Mouse (Mus musculus): ENCODE results near the gene Hmg20a. TPM values are rescaled to one million over a fixed set of nuclear protein-coding genes. Genes with fewer than 3 reads are reported as not detected.
A peak's percentile ranks its signal among the peaks of the same experiment; 100 is the strongest.
"Not testable (repeated sequence)": the region's sequence is repeated elsewhere in the genome, so short reads cannot be mapped to it uniquely, and the experiment has no call there.

The Hmg20a gene
- polyA plus RNA-seq, 1 experiment, result 12.2 TPM

DNA sequence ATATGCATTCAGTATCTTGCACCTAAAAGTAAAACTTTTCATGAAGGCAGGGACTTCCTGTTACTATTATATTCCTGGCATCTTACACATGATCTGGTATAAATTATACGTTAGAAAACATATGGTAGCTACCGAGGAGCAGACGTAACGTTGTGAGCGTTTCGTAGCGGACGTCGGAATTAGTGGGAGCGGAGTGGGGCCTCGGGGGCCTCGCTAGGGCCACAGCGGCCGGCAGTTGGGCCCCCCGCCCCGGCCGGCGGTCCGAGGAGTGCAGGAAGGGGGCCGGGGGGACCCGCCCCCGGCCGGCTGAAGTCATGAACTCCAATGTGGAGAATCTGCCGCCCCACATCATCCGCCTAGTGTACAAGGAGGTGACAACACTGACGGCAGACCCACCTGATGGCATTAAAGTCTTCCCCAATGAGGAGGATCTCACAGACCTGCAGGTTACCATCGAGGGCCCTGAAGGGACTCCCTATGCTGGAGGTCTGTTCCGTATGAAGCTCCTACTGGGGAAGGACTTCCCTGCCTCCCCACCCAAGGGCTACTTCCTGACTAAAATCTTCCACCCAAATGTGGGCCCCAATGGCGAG is 19.0 kb downstream of the Hmg20a start:
- 94% methylated on average over 29 of the region's 29 CpGs for WGBS
- DNase-seq (ENCODE audit: low read depth, low spot score), result not testable (repeated sequence)

- WGBS, result 84% methylated on average over 7 of the region's 7 CpGs
- DNase-seq (ENCODE audit: low read depth, low spot score), result no peak
Measured at GRCm38 (mm10) chr9:56439699-56440098, 21.3 kb downstream of the Hmg20a start.

- 85% methylated on average over 6 of the region's 6 CpGs for WGBS
- DNase-seq (ENCODE audit: low read depth, low spot score), result no peak
Measured at GRCm38 (mm10) chr9:56451570-56451969, 33.2 kb downstream of the Hmg20a start.

DNA sequence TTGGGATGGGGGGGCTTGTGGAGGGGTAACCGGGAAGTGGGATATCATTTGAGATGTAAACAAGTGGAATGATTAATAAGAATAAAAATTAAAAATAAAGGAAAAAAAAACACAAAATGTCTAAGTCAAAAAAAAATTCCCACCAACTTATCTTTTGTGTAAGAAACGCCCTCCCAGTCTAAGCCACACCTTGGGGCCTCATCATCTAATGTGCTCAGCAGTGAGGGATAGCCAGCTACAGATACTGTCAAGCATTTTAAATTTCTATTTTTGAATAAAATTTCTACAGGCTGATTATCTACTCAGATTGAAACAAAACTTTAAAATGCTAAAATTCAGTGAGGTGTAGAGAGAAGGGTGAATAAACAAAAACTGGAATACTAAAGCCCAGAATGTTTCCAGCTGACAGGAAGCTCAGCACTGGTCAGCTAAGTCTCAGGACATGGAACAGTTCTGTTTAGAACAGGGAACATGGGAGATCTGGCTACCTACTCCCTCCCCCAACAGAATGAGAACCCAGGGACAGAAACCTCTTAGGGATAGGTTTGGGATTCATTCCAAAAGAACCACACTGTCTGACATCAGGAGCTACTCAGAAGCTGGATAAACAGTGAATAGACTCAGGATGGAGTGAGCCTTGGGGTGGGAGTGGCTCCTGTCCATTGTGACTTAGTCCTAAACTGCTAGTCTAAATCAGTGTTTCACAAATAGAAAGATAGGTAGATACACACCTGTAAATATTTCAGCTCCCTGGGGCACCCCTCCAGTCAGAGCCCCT is 34.8 kb downstream of the Hmg20a start:
- DNase-seq (ENCODE audit: low read depth, low spot score), result no peak
- WGBS, result 74% methylated on average over 2 of the region's 2 CpGs

- peak; percentile 37 for DNase-seq (ENCODE audit: low read depth, low spot score)
- 29% methylated on average over 3 of the region's 3 CpGs for WGBS
Measured at GRCm38 (mm10) chr9:56456426-56456825, 38.0 kb downstream of the Hmg20a start.

GRCm38 (mm10) chr9:56460987-56461386 is 42.6 kb downstream of the Hmg20a start:
- WGBS, result 62% methylated on average over 5 of the region's 5 CpGs
- no peak for DNase-seq (ENCODE audit: low read depth, low spot score)

GRCm38 (mm10) chr9:56462606-56463005 is 44.2 kb downstream of the Hmg20a start:
- WGBS, result 86% methylated on average over 1 of the region's 1 CpGs
- DNase-seq (ENCODE audit: low read depth, low spot score), result no peak

DNA sequence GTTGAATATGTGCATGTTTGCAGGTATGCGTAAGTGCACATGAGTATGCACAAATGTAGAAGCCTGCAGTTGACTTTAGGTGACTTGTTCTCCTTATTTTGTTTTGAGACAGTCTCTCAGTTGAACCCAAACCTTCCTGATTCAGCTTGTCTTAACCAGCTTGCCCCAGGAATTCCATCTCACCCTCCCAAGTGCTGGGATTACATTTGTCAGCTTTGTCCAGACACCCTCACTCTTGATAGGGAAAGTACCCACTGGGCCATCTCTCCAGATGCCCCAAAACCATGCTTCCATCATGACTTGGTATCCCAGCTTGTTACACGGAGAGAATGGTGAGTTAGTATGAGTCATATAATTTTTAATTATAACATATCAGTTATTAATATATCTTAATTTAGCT is 44.6 kb downstream of the Hmg20a start:
- 88% methylated on average over 2 of the region's 2 CpGs for WGBS
- DNase-seq (ENCODE audit: low read depth, low spot score), result no peak

DNA sequence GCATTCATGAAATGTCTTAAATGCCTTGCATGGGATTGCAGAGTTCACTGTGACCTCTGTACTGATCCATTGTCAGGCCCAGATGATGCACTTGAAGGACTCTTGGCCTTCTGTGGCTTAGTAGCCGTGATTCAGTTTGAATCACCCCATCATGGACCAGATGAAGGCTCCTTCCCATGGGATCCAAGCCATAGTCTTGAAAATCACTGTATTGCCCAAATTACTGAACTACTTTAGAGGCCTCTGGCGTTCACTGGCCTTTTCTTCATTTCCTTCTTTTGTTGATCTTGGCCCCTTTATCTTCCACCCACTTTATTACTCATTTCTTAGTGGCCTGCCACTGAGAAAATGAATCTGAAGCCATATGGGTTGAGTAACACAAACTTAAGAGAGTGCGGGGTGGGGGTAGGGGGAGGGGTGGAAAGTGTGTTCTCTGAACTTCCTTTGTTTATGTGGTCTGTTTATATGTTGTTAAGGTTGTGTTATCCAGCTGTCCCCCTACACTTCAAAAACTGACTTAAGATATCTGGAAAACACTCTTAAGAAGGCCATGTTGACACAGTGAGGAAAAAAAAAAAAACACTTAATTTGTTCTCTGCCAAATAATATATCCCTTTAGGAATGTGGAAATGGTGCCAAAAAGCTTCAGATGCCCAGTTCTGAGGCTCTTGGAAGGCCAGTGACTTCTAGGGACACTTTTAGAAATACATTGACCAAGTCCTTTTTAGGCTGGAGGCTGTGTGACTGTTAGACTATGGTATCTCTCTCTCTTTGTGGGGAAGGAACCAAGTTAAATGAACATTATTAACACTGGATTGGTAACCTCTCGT is 45.5 kb downstream of the Hmg20a start:
- no peak for DNase-seq (ENCODE audit: low read depth, low spot score)
- WGBS, result 46% methylated on average over 4 of the region's 4 CpGs

GRCm38 (mm10) chr9:56464863-56465654 is 46.6 kb downstream of the Hmg20a start:
- WGBS, result 64% methylated on average over 23 of the region's 23 CpGs

GRCm38 (mm10) chr9:56466251-56466650 is 47.8 kb downstream of the Hmg20a start:
- WGBS, result 94% methylated on average over 4 of the region's 4 CpGs
- no peak for DNase-seq (ENCODE audit: low read depth, low spot score)

More at GRCm38 (mm10) chr9:56464863-56465654, 46.6 kb downstream of the Hmg20a start:
- no peak for DNase-seq (ENCODE audit: low read depth, low spot score)

DNA sequence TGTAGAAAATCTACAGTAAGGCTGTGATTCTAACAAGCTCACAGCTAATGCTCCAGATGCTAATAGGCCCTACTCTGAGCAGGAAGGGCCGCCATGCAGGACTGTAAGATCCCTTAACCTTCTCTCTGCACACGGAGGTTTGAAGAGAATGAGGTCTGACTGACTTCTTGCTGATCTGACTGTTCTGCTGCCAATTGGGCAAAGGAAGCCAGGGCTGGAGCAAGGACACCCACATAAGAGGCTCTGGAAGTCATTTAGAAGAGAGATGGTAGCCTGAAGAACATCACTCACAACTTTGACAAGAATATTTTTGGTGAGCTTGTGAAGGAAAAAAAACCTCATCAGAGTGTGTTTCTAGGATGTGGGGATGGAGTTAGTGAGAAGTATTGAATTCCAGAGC is 51.2 kb downstream of the Hmg20a start:
- 71% methylated on average over 2 of the region's 2 CpGs for WGBS
- no peak for DNase-seq (ENCODE audit: low read depth, low spot score)

- no peak for DNase-seq (ENCODE audit: low read depth, low spot score)
Measured at GRCm38 (mm10) chr9:56470291-56470690, 51.9 kb downstream of the Hmg20a start.

DNA sequence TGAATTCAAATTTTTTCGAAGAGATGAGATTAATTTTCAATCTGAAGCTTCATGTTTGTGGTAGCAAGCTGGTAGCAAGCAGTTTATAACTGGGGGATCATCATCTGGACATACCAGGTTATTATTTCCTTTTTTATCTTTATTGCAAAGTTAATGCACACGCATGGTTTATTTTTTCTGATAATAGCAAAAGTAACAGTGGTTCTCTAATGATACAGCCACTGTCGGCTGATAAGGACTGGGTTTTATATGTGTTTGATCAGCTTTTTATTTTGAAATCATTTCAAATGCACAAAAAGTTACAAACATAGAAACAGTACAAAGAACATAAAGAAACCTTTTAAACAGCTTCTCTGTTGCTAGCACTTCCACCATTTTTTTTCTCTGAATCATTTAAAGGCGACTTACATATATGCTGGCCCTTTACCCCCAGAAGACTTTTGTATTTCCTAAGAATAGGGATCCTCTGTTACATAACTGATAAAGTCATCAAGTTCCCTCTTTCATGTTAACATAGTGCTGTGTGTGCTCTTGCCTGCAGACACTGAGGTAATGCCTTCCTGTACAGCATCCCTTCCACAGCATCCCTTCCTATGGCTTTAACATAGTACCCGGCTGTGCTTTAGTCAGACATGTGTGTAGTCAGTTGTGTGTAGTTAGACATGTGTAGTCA is 60.7 kb downstream of the Hmg20a start:
- DNase-seq (ENCODE audit: low read depth, low spot score), result no peak
- WGBS, result 84% methylated on average over 5 of the region's 5 CpGs

More at GRCm38 (mm10) chr9:56470291-56470690, 51.9 kb downstream of the Hmg20a start:
- 66% methylated on average over 7 of the region's 7 CpGs for WGBS

DNA sequence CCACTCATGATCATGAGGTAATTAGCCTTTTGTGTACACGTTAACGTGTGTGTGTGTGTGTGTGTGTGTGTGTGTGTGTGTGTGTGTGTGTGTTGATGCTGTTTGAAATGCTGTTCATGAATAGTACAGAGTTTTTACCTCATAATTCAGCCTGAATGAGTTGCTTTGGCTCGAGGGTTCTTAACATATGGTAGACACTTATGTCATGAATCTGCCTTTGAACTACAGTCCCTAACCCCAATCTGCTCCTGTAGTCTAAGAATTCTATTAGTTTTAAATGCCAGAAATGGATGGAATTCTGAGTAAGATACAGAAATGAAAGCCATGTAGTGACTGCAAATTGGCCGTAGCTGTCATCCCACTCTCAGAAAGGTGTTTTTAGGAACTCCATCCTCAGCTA is 64.2 kb downstream of the Hmg20a start:
- WGBS, result 86% methylated on average over 4 of the region's 4 CpGs
- DNase-seq (ENCODE audit: low read depth, low spot score), result no peak

- 98% methylated on average over 1 of the region's 1 CpGs for WGBS
- DNase-seq (ENCODE audit: low read depth, low spot score), result no peak
Measured at GRCm38 (mm10) chr9:56485423-56485822, 67.0 kb downstream of the Hmg20a start.

DNA sequence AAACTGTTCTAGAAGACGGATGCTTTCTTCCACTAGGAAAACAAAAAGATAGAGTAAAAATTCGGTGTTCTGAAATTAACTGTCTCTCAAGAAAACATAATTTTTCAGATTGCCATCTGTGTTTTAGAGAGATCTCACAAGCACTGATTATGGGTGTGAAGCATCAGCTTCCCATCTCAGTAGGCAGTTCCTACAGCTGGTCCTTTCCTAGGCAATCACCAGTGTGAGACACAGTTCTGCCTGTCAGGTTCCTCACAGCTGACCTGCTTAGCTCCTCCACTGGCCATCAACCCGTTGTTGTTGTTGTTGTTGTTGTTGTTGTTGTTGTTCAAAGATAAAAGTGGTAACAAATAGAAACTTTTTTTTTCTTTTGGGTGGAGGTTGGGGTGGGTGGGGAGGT is 67.7 kb downstream of the Hmg20a start:
- no peak for DNase-seq (ENCODE audit: low read depth, low spot score)
- WGBS, result 84% methylated on average over 3 of the region's 3 CpGs

DNA sequence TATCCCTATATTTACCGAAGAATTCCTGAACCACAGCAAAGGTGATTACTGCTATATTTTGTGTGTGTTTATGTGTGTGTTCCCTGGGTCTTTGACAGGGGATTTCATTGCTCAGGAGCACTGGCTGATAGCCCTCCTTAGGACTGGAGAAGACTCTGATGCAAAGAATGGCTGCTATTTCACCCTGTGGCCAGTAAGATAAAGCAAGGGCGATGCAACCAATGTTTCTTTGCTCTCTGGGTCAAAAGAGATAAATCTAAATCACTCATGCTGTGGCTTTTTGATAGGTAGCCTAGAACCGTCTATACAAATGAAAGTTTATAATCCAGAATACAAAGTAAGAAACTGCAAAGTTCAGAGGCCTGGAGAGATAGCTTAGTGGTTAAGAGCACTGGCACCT is 69.2 kb downstream of the Hmg20a start:
- WGBS, result 97% methylated on average over 3 of the region's 3 CpGs
- no peak for DNase-seq (ENCODE audit: low read depth, low spot score)

DNA sequence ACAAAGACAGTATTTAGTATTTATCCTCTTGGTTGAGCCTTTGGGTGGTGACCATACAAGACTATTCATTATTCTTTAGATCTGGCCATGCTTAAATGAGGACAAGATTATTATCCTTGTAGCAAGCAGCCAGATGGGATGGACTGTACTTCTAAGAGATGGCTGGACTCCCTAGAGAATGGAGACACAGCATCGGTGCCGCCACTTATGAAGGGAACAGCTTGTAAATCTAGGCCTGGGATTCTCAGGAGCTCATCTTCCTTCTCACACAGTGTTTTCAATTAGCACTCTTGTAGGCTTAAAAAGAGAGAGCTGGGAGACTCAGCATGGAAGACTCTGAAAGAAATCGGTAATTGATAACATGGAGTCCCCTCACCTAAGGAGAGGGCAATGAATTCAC is 74.0 kb downstream of the Hmg20a start:
- no peak for DNase-seq (ENCODE audit: low read depth, low spot score)
- 83% methylated on average over 3 of the region's 3 CpGs for WGBS

All from large intestine, adult 2 months (tissue).